Mouse (Mus musculus): ENCODE measurements around the gene Camk2g. TPM values are rescaled to one million over a fixed set of nuclear protein-coding genes. Genes with fewer than 3 reads are reported as not detected.
"Not testable (repeated sequence)": the region's sequence is repeated elsewhere in the genome, so short reads cannot be mapped to it uniquely, and the experiment has no call there.

The Camk2g gene
- polyA plus RNA-seq, 1 experiment from 2014 or later = 55.0 TPM

GRCm38 (mm10) chr14:20719767-20720166, 74.1 kb downstream of the Camk2g start:
- ATAC-seq (ENCODE audit: extremely low read depth, insufficient number of reproducible peaks, low FRiP score, low TSS enrichment) = no peak
- WGBS = 90% methylated on average over 12 of the region's 12 CpGs
- no peak overlapping the region for H3K4me2 ChIP-seq
- no peak overlapping the region for H3K27ac ChIP-seq (replicated peaks)
- no peaks in the 10 kb centered on the region for H3K27me3 ChIP-seq (replicated peaks)
- no peaks in the 10 kb centered on the region for H3K9me3 ChIP-seq
- no peak overlapping the region for H3K4me3 ChIP-seq
- H3K9ac ChIP-seq = no peak overlapping the region
- peaks cover 100% of the 10 kb centered on the region for H3K36me3 ChIP-seq
- peaks cover 5% of the 10 kb centered on the region for H3K4me1 ChIP-seq

- Histone ChIP-seq H3K4me1 (peaks cover 17% of the 10 kb centered on the region), H3K4me2 (no peak overlapping the region), H3K9me3 (no peaks in the 10 kb centered on the region), H3K27me3 (replicated peaks) (no peaks in the 10 kb centered on the region), H3K27ac (replicated peaks) (no peak overlapping the region), H3K36me3 (peaks cover 100% of the 10 kb centered on the region), H3K4me3 (no peak overlapping the region), H3K9ac (no peak overlapping the region)
- 85% methylated on average over 10 of the region's 10 CpGs for WGBS
- ATAC-seq (ENCODE audit: extremely low read depth, insufficient number of reproducible peaks, low FRiP score, low TSS enrichment) = no peak
Measured at GRCm38 (mm10) chr14:20718443-20718842, 75.4 kb downstream of the Camk2g start.

GRCm38 (mm10) chr14:20713832-20714231, 80.1 kb downstream of the Camk2g start:
- Histone ChIP-seq H3K4me1 (peaks cover 38% of the 10 kb centered on the region), H3K4me3 (no peak overlapping the region), H3K27ac (replicated peaks) (peak overlapping the region; percentile 83), H3K27me3 (replicated peaks) (no peaks in the 10 kb centered on the region), H3K36me3 (peaks cover 91% of the 10 kb centered on the region), H3K9ac (peak overlapping the region; percentile 64), H3K9me3 (no peaks in the 10 kb centered on the region), H3K4me2 (peak overlapping the region; percentile 24; the same call in 1 of the 2 replicates)
- peak; percentile 22; the same call in 1 of the 2 replicates for ATAC-seq (ENCODE audit: extremely low read depth, insufficient number of reproducible peaks, low FRiP score, low TSS enrichment)
- 24% methylated on average over 11 of the region's 11 CpGs for WGBS

- H3K36me3 ChIP-seq = peaks cover 53% of the 10 kb centered on the region
- no peak for ATAC-seq (ENCODE audit: extremely low read depth, insufficient number of reproducible peaks, low FRiP score, low TSS enrichment)
- 9% methylated on average over 10 of the region's 10 CpGs for WGBS
- H3K27ac ChIP-seq (replicated peaks) = peak overlapping the region; percentile 91; the same call in 1 of the 2 replicates
- H3K27me3 ChIP-seq (replicated peaks) = no peaks in the 10 kb centered on the region
- H3K4me2 ChIP-seq = peak overlapping the region; percentile 87
- peak overlapping the region; percentile 99 for H3K9ac ChIP-seq
- peaks cover 38% of the 10 kb centered on the region for H3K4me1 ChIP-seq
- H3K4me3 ChIP-seq = peak overlapping the region; percentile 99
- no peaks in the 10 kb centered on the region for H3K9me3 ChIP-seq
Measured at GRCm38 (mm10) chr14:20708239-20708638, 85.6 kb downstream of the Camk2g start.

GRCm38 (mm10) chr14:20707201-20708190, 86.4 kb downstream of the Camk2g start, which contains the start of gene Zswim8:
TSS of gene Zswim8 (plus strand) at chr14:20707552.
- WGBS = under 1% methylated on average over 75 of the region's 80 CpGs

GRCm38 (mm10) chr14:20703461-20703860, 90.4 kb downstream of the Camk2g start:
- Histone ChIP-seq H3K9ac (peak overlapping the region; percentile 96), H3K27ac (replicated peaks) (peak overlapping the region; percentile 93), H3K36me3 (peaks cover 31% of the 10 kb centered on the region), H3K4me3 (peak overlapping the region; percentile 91), H3K4me1 (peaks cover 53% of the 10 kb centered on the region), H3K4me2 (peak overlapping the region; percentile 76)
- 10% methylated on average over 8 of the region's 8 CpGs for WGBS
- H3K27me3 ChIP-seq (replicated peaks); H3K9me3 ChIP-seq; ATAC-seq (ENCODE audit: extremely low read depth, insufficient number of reproducible peaks, low FRiP score, low TSS enrichment): not testable (repeated sequence)

More at GRCm38 (mm10) chr14:20707201-20708190, 86.4 kb downstream of the Camk2g start, which contains the start of gene Zswim8:
- no peaks in the 10 kb centered on the region for H3K9me3 ChIP-seq
- peaks cover 32% of the 10 kb centered on the region for H3K4me1 ChIP-seq
- H3K27me3 ChIP-seq (replicated peaks) = no peaks in the 10 kb centered on the region
- peak; percentile 84 for ATAC-seq (ENCODE audit: extremely low read depth, insufficient number of reproducible peaks, low FRiP score, low TSS enrichment)
- peak within 1 kb of the TSS; percentile 99 for H3K9ac ChIP-seq
- peaks cover 45% of the 10 kb centered on the region for H3K36me3 ChIP-seq
- peak within 1 kb of the TSS; percentile 91 for H3K27ac ChIP-seq (replicated peaks)
- peak within 1 kb of the TSS; percentile 87 for H3K4me2 ChIP-seq
- H3K4me3 ChIP-seq = peak within 1 kb of the TSS; percentile 99

GRCm38 (mm10) chr14:20702741-20703381, 91.0 kb downstream of the Camk2g start, which contains the start of gene Chchd1:
TSS of gene Chchd1 (plus strand) at chr14:20703006.
- Histone ChIP-seq H3K27me3 (replicated peaks) (no peaks in the 10 kb centered on the region), H3K4me2 (peak within 1 kb of the TSS; percentile 76), H3K27ac (replicated peaks) (peak within 1 kb of the TSS; percentile 93), H3K9ac (peak within 1 kb of the TSS; percentile 96), H3K9me3 (no peaks in the 10 kb centered on the region), H3K4me3 (peak within 1 kb of the TSS; percentile 91), H3K4me1 (peaks cover 55% of the 10 kb centered on the region), H3K36me3 (peaks cover 37% of the 10 kb centered on the region)
- under 1% methylated on average over 61 of the region's 61 CpGs for WGBS
- peak; percentile 66; the same call in 1 of the 2 replicates for ATAC-seq (ENCODE audit: extremely low read depth, insufficient number of reproducible peaks, low FRiP score, low TSS enrichment)

- H3K4me1 ChIP-seq = peaks cover 61% of the 10 kb centered on the region
- peak overlapping the region; percentile 91 for H3K4me3 ChIP-seq
- H3K9me3 ChIP-seq = no peaks in the 10 kb centered on the region
- peaks cover 40% of the 10 kb centered on the region for H3K36me3 ChIP-seq
- H3K27me3 ChIP-seq (replicated peaks) = no peaks in the 10 kb centered on the region
- 0 out of 2 replicates have a peak, but pooled peaks have one; percentile 35 for ATAC-seq (ENCODE audit: extremely low read depth, insufficient number of reproducible peaks, low FRiP score, low TSS enrichment)
- H3K9ac ChIP-seq = peak overlapping the region; percentile 96
- WGBS = 6% methylated on average over 15 of the region's 15 CpGs
- peak overlapping the region; percentile 93 for H3K27ac ChIP-seq (replicated peaks)
- peak overlapping the region; percentile 76 for H3K4me2 ChIP-seq
Measured at GRCm38 (mm10) chr14:20702096-20702740, 91.7 kb downstream of the Camk2g start.

GRCm38 (mm10) chr14:20701554-20701953, 92.3 kb downstream of the Camk2g start:
- Histone ChIP-seq H3K4me1 (peaks cover 65% of the 10 kb centered on the region), H3K27me3 (replicated peaks) (no peaks in the 10 kb centered on the region), H3K9ac (peak overlapping the region; percentile 96), H3K9me3 (no peaks in the 10 kb centered on the region), H3K4me3 (peak overlapping the region; percentile 91), H3K4me2 (peak overlapping the region; percentile 76), H3K36me3 (peaks cover 40% of the 10 kb centered on the region), H3K27ac (replicated peaks) (peak overlapping the region; percentile 93)
- 72% methylated on average over 8 of the region's 8 CpGs for WGBS
- ATAC-seq (ENCODE audit: extremely low read depth, insufficient number of reproducible peaks, low FRiP score, low TSS enrichment) = no peak

GRCm38 (mm10) chr14:20700362-20700761, 93.5 kb downstream of the Camk2g start:
- Histone ChIP-seq H3K27ac (replicated peaks) (no peak overlapping the region), H3K9ac (peak overlapping the region; percentile 61), H3K4me3 (no peak overlapping the region), H3K9me3 (no peaks in the 10 kb centered on the region), H3K36me3 (peaks cover 36% of the 10 kb centered on the region), H3K4me1 (peaks cover 71% of the 10 kb centered on the region), H3K27me3 (replicated peaks) (no peaks in the 10 kb centered on the region), H3K4me2 (no peak overlapping the region)
- 82% methylated on average over 3 of the region's 3 CpGs for WGBS
- no peak for ATAC-seq (ENCODE audit: extremely low read depth, insufficient number of reproducible peaks, low FRiP score, low TSS enrichment)

Measured in heart, embryonic 13.5 days (tissue).